Mouse (Mus musculus) midbrain, postnatal 0 days (tissue): ENCODE measurements around the gene Cab39. TPM values are rescaled to one million over a fixed set of nuclear protein-coding genes. Genes with fewer than 3 reads are reported as not detected.

ENCODE experiments used
- ATAC-seq: fragments of 200-750 bp; cut with Nextera tagmentation; 2 replicates; pipeline ENCODE4 v1.8.0; 2017; ENCODE audit warnings: moderate number of reproducible peaks, mild to moderate bottlenecking, moderate TSS enrichment, moderate library complexity; ENCODE audit not compliant: low FRiP score
- DNase-seq: peaks from one replicate; pipeline ENCODE4 v3.0.0-alpha.2; 2015; ENCODE audit warnings: low spot score
- H3K27ac ChIP-seq: fragments of 300-500 bp; sonication (generic); 2 replicates; pipeline ENCODE4 v1.5.1; 2014; ENCODE audit warnings: low read depth, mild to moderate bottlenecking, low read length, mixed read lengths
- H3K27me3 ChIP-seq: fragments of 300-500 bp; sonication (generic); 2 replicates; pipeline ENCODE4 v1.6.1; 2014; ENCODE audit warnings: low read length, control low read depth, mixed read lengths; ENCODE audit not compliant: insufficient read depth
- H3K36me3 ChIP-seq: fragments of 300-500 bp; sonication (generic); 2 replicates; pipeline ENCODE4 v1.6.1; 2014; ENCODE audit warnings: low read length, control low read depth, mixed read lengths; ENCODE audit not compliant: insufficient read depth
- H3K4me1 ChIP-seq: fragments of 300-500 bp; sonication (generic); 2 replicates; pipeline ENCODE4 v1.6.1; 2014; ENCODE audit warnings: mild to moderate bottlenecking, control low read depth, antibody characterized with exemption, low read length, mixed read lengths; ENCODE audit not compliant: insufficient read depth
- H3K4me2 ChIP-seq: fragments of 300-500 bp; sonication (generic); 2 replicates; pipeline ENCODE4 v1.6.1; 2014; ENCODE audit warnings: low read depth, mild to moderate bottlenecking, low read length, mixed read lengths; ENCODE audit not compliant: poor library complexity, severe bottlenecking
- H3K4me3 ChIP-seq: fragments of 300-500 bp; sonication (generic); 2 replicates; pipeline ENCODE4 v1.5.1; 2014; ENCODE audit warnings: low read depth, mild to moderate bottlenecking, low read length, moderate library complexity
- H3K9ac ChIP-seq: fragments of 300-500 bp; sonication (generic); replicated peaks from 2 replicates; pipeline ENCODE4 v1.6.1; 2014; ENCODE audit warnings: mild to moderate bottlenecking, low read length, moderate library complexity, mixed read lengths; ENCODE audit not compliant: poor library complexity, severe bottlenecking
- H3K9me3 ChIP-seq: fragments of 300-500 bp; sonication (generic); 2 replicates; pipeline ENCODE4 v1.6.1; 2016; ENCODE audit warnings: low read length, control low read depth
- CTCF ChIP-seq: IDR thresholded peaks from 2 replicates; pipeline ENCODE4 v1.5.1; 2016; ENCODE audit warnings: antibody characterized with exemption, mild to moderate bottlenecking
- WGBS: fragments of 180-500 bp; shearing (Covaris S2); extraction: QIAGEN DNeasy Blood & Tissue Kit; methylation state at CpG from one replicate; pipeline ENCODE4 v1.1.7; 2014; 5-methylcytosine and 5-hydroxymethylcytosine counted together
- polyA plus RNA-seq: library from polyadenylated mRNA; unstranded; fragments of >200 nt; fragmentation: Nextera tagmentation; extraction: Ambion mirVana; gene quantifications from 2 replicates; pipeline ENCODE4 v1.2.1, GENCODE M21; 2015
- total RNA-seq: library from RNA; depleted of rRNA; stranded (reverse); fragments of >200 nt; gene quantifications from 2 replicates; pipeline ENCODE4 v1.2.3, GENCODE M21; 2014

Cab39 gene
- total and polyA plus RNA-seq, 2 experiments from 2014 or later, result 45.9 to 167 TPM

DNA sequence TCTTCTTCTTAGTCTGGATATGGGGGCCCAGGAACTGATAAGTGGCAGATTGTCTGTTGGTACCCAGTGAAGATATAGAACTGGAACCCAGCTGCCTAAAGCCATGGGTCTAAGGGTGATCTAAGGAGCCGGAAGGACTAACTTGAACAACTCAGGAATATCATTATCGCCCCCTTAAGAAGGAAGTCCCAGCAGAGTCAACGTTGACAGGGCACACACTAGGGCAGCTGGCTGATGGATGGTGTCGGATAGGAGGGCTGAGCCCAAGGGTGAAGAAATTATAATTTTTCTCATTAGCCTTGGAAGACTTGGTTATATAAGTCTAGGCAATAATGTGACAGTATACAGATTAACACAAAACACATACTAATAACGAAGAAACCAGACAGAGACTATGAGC is 102.9 kb downstream of the Cab39 start:
- no peak for TF ChIP-seq CTCF
- Histone ChIP-seq H3K36me3 (no peaks in the 10 kb centered on the region), H3K4me1 (peaks cover 54% of the 10 kb centered on the region), H3K9me3 (no peaks in the 10 kb centered on the region), H3K4me2 (peak overlapping the region; percentile 86), H3K27me3 (no peaks in the 10 kb centered on the region), H3K27ac (peak overlapping the region; percentile 79; the same call in 1 of the 2 replicates), H3K9ac (peak overlapping the region; percentile 85), H3K4me3 (peak overlapping the region; percentile 87)
- ATAC-seq, result no peak
- 61% methylated on average over 5 of the region's 5 CpGs for WGBS
- no peak for DNase-seq

GRCm38 (mm10) chr1:85896781-85897700 is 103.8 kb downstream of the Cab39 start:
- ATAC-seq, result no peak
- H3K27ac ChIP-seq, result peak overlapping the region; percentile 79; the same call in 1 of the 2 replicates
- 47% methylated on average over 12 of the region's 12 CpGs for WGBS
- peak overlapping the region; percentile 34; the same call in 1 of the 2 replicates for H3K9ac ChIP-seq
- no peaks in the 10 kb centered on the region for H3K9me3 ChIP-seq
- peak overlapping the region; percentile 86 for H3K4me2 ChIP-seq
- H3K27me3 ChIP-seq, result no peaks in the 10 kb centered on the region
- H3K4me1 ChIP-seq, result peaks cover 55% of the 10 kb centered on the region
- H3K36me3 ChIP-seq, result no peaks in the 10 kb centered on the region
- peak; percentile 25 for DNase-seq
- H3K4me3 ChIP-seq, result peak overlapping the region; percentile 87
- no peak for TF ChIP-seq CTCF

DNA sequence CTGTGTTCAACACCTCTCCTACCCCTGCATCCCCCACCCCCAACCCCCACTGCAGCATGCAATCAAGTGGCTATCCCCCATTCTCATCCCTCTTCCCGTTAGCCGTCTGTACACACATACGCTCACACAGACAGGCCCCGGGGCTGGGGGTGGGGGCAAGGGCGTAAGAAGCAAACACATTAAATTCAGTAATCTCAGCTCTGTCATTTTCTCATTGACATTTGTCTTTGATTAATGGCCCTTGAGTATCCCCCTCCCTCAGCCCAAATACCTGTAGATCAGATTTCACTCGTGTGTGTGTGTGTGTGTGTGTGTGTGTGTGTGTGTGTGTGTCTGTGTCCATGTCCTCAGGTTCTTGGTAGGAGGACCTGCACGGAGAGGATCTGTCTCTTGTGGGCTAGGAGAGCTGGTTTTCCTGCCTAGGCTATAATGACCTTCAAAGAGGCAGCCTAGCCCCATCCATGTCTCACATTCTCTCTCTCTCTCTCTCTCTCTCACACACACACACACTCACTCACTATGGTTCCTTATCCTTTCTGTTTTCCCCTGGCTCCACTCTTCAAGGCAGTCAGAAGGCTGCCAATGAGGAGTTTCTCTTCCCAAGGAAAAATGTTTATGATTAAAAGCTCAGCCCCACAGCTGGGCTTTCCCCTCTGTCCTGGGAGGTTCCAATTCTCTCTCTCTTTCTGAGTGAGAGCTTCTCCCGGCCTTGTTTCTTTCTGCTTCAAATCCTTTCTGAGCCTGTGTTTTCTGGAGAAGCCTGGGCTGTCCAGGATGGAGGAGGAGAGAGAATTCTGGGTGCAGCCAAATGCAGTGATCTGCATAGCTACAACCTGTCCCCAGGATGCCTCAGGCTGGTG is 104.9 kb downstream of the Cab39 start:
- DNase-seq (peak; percentile 16), ATAC-seq (no peak)
- no peak for TF ChIP-seq CTCF

DNA sequence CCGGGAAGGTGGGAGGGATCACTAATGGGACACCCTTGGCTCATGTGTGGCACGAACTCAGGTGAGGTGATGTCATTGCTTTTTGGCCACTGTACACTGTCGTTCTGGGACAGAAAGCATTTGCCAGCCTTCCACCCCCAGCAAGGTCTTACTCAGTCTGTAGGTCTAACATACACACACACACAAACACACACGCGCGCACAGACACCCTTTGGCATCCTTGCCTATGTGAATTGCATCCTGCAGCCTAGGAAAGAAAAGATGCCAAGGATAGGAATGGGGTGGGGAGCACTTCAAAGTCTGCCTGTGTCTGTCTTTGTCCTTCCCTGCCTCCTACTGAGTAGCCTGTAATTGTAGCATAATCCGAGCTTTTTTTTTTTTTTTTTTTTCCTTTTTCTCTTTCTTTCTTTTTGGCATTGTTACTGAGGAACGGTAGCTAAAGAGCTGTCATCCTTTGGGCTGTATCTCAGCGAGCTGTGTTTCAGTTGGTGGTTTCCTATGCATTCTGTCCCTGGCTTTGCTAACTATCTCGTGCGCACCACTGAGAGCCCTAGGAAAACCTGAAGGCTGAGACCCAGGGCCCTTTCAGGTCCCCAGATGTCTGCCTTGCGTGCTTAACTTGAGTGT is 105.6 kb downstream of the Cab39 start:
- H3K9ac ChIP-seq, result peak overlapping the region; percentile 50
- H3K4me3 ChIP-seq, result peak overlapping the region; percentile 12; the same call in 1 of the 2 replicates
- H3K9me3 ChIP-seq, result no peaks in the 10 kb centered on the region
- H3K4me1 ChIP-seq, result peaks cover 53% of the 10 kb centered on the region
- DNase-seq (no peak), ATAC-seq (no peak; the same call in 1 of the 2 replicates)
- H3K4me2 ChIP-seq, result peak overlapping the region; percentile 86
- H3K27ac ChIP-seq, result peak overlapping the region; percentile 79
- H3K36me3 ChIP-seq, result peaks cover 9% of the 10 kb centered on the region
- WGBS, result 9% methylated on average over 12 of the region's 12 CpGs
- no peaks in the 10 kb centered on the region for H3K27me3 ChIP-seq
- no peak; the same call in 1 of the 2 replicates for TF ChIP-seq CTCF

More for the DNA sequence above, 104.9 kb downstream of the Cab39 start:
- Histone ChIP-seq H3K27me3 (no peaks in the 10 kb centered on the region), H3K4me1 (peaks cover 57% of the 10 kb centered on the region), H3K27ac (peak overlapping the region; percentile 79), H3K9me3 (no peaks in the 10 kb centered on the region), H3K4me3 (peak overlapping the region; percentile 12; the same call in 1 of the 2 replicates), H3K9ac (peak overlapping the region; percentile 50), H3K36me3 (peaks cover 2% of the 10 kb centered on the region; the same call in 1 of the 2 replicates), H3K4me2 (peak overlapping the region; percentile 86)
- WGBS, result 18% methylated on average over 8 of the region's 8 CpGs

- peak; percentile 38 for DNase-seq
Observed at GRCm38 (mm10) chr1:85899388-85899761, 106.1 kb downstream of the Cab39 start.

More at GRCm38 (mm10) chr1:85899388-85899761, 106.1 kb downstream of the Cab39 start:
- ATAC-seq, result no peak
- peak overlapping the region; percentile 86 for H3K4me2 ChIP-seq
- peak; percentile 57 for TF ChIP-seq CTCF
- H3K27ac ChIP-seq, result peak overlapping the region; percentile 79
- H3K36me3 ChIP-seq, result peaks cover 14% of the 10 kb centered on the region
- H3K27me3 ChIP-seq, result no peaks in the 10 kb centered on the region
- H3K4me3 ChIP-seq, result no peak overlapping the region
- H3K9me3 ChIP-seq, result no peaks in the 10 kb centered on the region
- peaks cover 51% of the 10 kb centered on the region for H3K4me1 ChIP-seq
- peak overlapping the region; percentile 50; the same call in 1 of the 2 replicates for H3K9ac ChIP-seq
